Mouse (Mus musculus) embryonic facial prominence, embryonic 11.5 days (tissue): ENCODE data around the gene Wdr4. TPM values are rescaled to one million over a fixed set of nuclear protein-coding genes. Genes with fewer than 3 reads are reported as not detected.
"Not testable (repeated sequence)": the region's sequence is repeated elsewhere in the genome, so short reads cannot be mapped to it uniquely, and the experiment has no call there.

ENCODE experiments used
- ATAC-seq: fragments of 200-750 bp; cut with Nextera tagmentation; replicated peaks from 2 replicates; pipeline ENCODE4 v1.8.0; 2017; ENCODE audit warnings: low read depth; ENCODE audit not compliant: insufficient number of reproducible peaks, low FRiP score, low TSS enrichment
- DNase-seq: peaks from one replicate; pipeline ENCODE4 v3.0.0-alpha.2; 2015; ENCODE audit warnings: low spot score
- H3K27ac ChIP-seq: fragments of 300-500 bp; sonication (generic); replicated peaks from 2 replicates; pipeline ENCODE4 v1.5.1; 2014; ENCODE audit warnings: mild to moderate bottlenecking, low read depth, low read length, control low read depth
- H3K27me3 ChIP-seq: fragments of 300-500 bp; sonication (generic); 2 replicates; pipeline ENCODE4 v1.6.1; 2014; ENCODE audit warnings: mild to moderate bottlenecking, low read length, moderate library complexity, mixed read lengths; ENCODE audit not compliant: control insufficient read depth, insufficient read depth
- H3K36me3 ChIP-seq: fragments of 300-500 bp; sonication (generic); replicated peaks from 2 replicates; pipeline ENCODE4 v1.6.1; 2014; ENCODE audit warnings: low read depth, mild to moderate bottlenecking, low read length, moderate library complexity, mixed read lengths; ENCODE audit not compliant: control insufficient read depth, insufficient read depth
- H3K4me1 ChIP-seq: fragments of 300-500 bp; sonication (generic); 2 replicates; pipeline ENCODE4 v1.6.1; 2014; ENCODE audit warnings: low read length, mixed read lengths; ENCODE audit not compliant: control insufficient read depth, insufficient read depth
- H3K4me2 ChIP-seq: fragments of 300-500 bp; sonication (generic); 2 replicates; pipeline ENCODE4 v1.6.1; 2014; ENCODE audit warnings: low read depth, mild to moderate bottlenecking, control low read depth, low read length, moderate library complexity
- H3K4me3 ChIP-seq: fragments of 300-500 bp; sonication (generic); 2 replicates; pipeline ENCODE4 v1.5.1; 2014; ENCODE audit warnings: low read depth, low read length, control low read depth
- H3K9ac ChIP-seq: fragments of 300-500 bp; sonication (generic); replicated peaks from 2 replicates; pipeline ENCODE4 v1.6.1; 2014; ENCODE audit warnings: mild to moderate bottlenecking, control low read depth, low read length
- H3K9me3 ChIP-seq: fragments of 300-500 bp; sonication (generic); replicated peaks from 2 replicates; pipeline ENCODE4 v1.6.1; 2016; ENCODE audit warnings: mild to moderate bottlenecking, low read length, inconsistent platforms, mixed read lengths; ENCODE audit not compliant: control insufficient read depth
- WGBS: fragments of 180-500 bp; shearing (Covaris S2); extraction: QIAGEN DNeasy Blood & Tissue Kit; methylation state at CpG from one replicate; pipeline ENCODE4 v1.1.7; 2014; 5-methylcytosine and 5-hydroxymethylcytosine counted together
- polyA plus RNA-seq: library from polyadenylated mRNA; unstranded; fragments of >200 nt; fragmentation: Nextera tagmentation; extraction: Ambion mirVana; gene quantifications from 2 replicates; pipeline ENCODE4 v1.2.1, GENCODE M21; 2014

Gene Wdr4
- polyA plus RNA-seq, 1 experiment from 2014 or later = 34.6 TPM

- 87% methylated on average over 3 of the region's 4 CpGs for WGBS
- H3K4me1 ChIP-seq, H3K27ac ChIP-seq, H3K36me3 ChIP-seq, H3K4me3 ChIP-seq, H3K9me3 ChIP-seq, H3K9ac ChIP-seq, H3K27me3 ChIP-seq, H3K4me2 ChIP-seq, ATAC-seq, DNase-seq: not testable (repeated sequence)
Observed at GRCm38 (mm10) chr17:31532331-31532730, 12.6 kb upstream of the Wdr4 start.

DNA sequence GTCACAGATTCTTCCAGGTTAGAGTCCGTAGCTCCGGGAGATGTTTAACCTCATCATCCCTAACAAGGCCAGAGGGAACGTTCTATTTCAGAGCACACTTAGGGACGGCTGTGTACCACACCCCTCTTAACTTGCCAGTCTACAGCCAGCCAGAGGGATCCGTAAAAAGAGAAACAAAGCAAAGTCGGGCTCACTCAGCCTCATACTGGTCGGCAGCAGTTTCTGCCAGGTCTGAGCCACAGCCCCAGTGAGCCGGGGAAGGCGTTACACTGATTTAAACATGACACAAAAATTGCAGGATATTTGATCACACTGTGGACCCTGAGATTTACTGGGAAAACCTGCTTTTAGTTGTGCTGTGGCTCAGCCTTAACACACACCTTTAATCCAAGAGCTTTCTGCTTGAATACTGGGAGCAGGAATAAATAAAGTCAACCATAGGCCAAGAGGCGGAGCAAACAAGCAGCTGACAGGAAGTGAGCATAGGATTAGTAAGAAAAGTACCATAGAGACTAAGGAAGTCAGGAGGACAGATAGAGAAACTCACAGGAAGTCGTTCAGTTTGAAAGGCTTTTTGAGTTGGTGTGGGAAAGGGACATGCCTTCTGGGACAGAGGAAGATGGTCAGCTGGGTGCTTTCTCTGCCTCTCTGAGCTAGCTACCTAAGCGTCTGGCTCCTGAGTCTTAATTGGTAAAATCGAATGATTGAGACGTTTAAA lies 11.8 kb upstream of the Wdr4 start:
- no peak overlapping the region for H3K4me2 ChIP-seq
- no peaks in the 10 kb centered on the region for H3K9me3 ChIP-seq
- H3K4me3 ChIP-seq = no peak overlapping the region
- 88% methylated on average over 14 of the region's 14 CpGs for WGBS
- no peak for ATAC-seq
- H3K36me3 ChIP-seq = 0 out of 2 replicates have a peak, but pooled peaks cover 3% of the 10 kb centered on the region
- no peak overlapping the region for H3K9ac ChIP-seq
- H3K27me3 ChIP-seq = no peaks in the 10 kb centered on the region
- DNase-seq = no peak
- H3K27ac ChIP-seq = no peak overlapping the region
- H3K4me1 ChIP-seq = peaks cover 5% of the 10 kb centered on the region; the same call in 1 of the 2 replicates

DNA sequence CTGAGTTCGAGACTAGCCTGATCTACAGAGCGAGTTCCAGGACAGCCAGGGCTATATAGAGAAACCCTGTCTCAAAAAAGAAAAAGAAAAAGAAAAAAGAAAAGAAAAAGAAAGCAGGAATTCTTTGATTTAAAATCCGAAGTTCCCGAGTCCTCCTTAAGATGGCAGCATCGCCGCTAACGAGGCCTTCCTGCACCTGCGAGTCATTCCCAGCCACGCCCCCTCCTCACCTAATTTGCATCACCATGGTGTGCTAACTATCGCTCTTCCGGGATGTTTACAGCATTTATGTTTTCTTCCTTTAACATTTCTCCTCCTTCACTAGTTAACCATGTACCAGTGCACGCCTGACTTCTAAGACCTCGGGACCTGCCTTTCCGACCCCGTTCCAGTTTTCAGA lies 9.5 kb upstream of the Wdr4 start:
- 0 out of 2 replicates have a peak, but pooled peaks have one; percentile 56 for ATAC-seq
- Histone ChIP-seq H3K4me3 (no peak overlapping the region), H3K4me1 (no peaks in the 10 kb centered on the region), H3K36me3 (0 out of 2 replicates have a peak, but pooled peaks cover 3% of the 10 kb centered on the region), H3K27ac (no peak overlapping the region), H3K9me3 (no peaks in the 10 kb centered on the region), H3K4me2 (no peak overlapping the region), H3K9ac (no peak overlapping the region), H3K27me3 (no peaks in the 10 kb centered on the region)
- WGBS = 26% methylated on average over 15 of the region's 15 CpGs
- peak; percentile 56 for DNase-seq

GRCm38 (mm10) chr17:31525816-31526215 lies 6.0 kb upstream of the Wdr4 start:
- ATAC-seq (no peak), DNase-seq (no peak)
- Histone ChIP-seq H3K4me3 (no peak overlapping the region), H3K9me3 (no peaks in the 10 kb centered on the region), H3K36me3 (0 out of 2 replicates have a peak, but pooled peaks cover under 1% of the 10 kb centered on the region), H3K27ac (no peak overlapping the region), H3K9ac (no peak overlapping the region), H3K4me2 (no peak overlapping the region), H3K4me1 (0 out of 2 replicates have a peak, but pooled peaks cover 2% of the 10 kb centered on the region), H3K27me3 (no peaks in the 10 kb centered on the region)
- 100% methylated on average over 3 of the region's 3 CpGs for WGBS

DNA sequence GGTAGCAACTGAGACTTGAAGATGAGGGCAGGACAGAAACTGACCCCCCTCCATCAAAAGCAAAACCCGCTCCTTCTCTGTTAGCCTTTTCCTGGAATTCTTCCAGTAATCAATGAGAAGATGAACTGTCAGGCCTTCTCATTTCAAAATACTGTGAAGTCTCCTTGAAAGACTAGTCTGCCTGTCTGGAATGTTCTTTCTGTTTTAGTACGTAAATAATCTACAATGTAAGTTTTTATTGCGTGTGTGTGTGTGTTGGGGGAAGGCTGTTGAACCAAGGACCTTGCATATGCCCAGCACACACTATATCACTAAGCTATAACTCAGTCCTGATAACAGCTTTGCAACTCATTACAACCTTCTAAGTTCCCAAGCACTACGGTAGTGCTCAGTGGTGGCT lies 5.3 kb upstream of the Wdr4 start:
- 0 out of 2 replicates have a peak, but pooled peaks cover 3% of the 10 kb centered on the region for H3K4me1 ChIP-seq
- no peak overlapping the region for H3K9ac ChIP-seq
- H3K4me3 ChIP-seq = no peak overlapping the region
- H3K27ac ChIP-seq = no peak overlapping the region
- no peaks in the 10 kb centered on the region for H3K36me3 ChIP-seq
- DNase-seq (no peak), ATAC-seq (no peak)
- H3K9me3 ChIP-seq = no peaks in the 10 kb centered on the region
- no peaks in the 10 kb centered on the region for H3K27me3 ChIP-seq
- 90% methylated on average over 4 of the region's 4 CpGs for WGBS
- no peak overlapping the region for H3K4me2 ChIP-seq

DNA sequence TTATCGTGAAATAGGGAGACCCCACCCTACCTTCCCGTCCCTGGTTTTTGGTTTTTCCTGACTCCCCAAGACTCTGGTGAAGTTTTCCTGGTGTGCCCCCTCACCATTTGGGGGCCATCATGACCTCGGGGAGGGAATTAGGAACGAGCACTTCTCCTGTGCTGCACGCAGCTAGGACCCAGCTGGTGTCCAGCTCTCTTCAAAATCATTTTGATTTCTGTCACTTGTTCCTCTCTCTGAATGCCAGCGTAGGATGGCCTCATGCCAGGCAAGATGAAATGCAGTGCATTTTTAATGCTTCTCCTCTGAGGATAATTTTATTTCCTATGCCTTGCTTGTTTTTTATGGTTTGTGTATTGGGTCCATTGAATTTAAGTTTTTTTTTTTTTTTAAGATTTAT lies 2.2 kb upstream of the Wdr4 start:
- Histone ChIP-seq H3K4me2 (no peak overlapping the region), H3K4me3 (no peak overlapping the region), H3K9me3 (no peaks in the 10 kb centered on the region), H3K36me3 (no peaks in the 10 kb centered on the region), H3K27ac (no peak overlapping the region), H3K9ac (no peak overlapping the region), H3K4me1 (0 out of 2 replicates have a peak, but pooled peaks cover 3% of the 10 kb centered on the region), H3K27me3 (no peaks in the 10 kb centered on the region)
- no peak for ATAC-seq
- no peak for DNase-seq
- WGBS = 92% methylated on average over 6 of the region's 6 CpGs

DNA sequence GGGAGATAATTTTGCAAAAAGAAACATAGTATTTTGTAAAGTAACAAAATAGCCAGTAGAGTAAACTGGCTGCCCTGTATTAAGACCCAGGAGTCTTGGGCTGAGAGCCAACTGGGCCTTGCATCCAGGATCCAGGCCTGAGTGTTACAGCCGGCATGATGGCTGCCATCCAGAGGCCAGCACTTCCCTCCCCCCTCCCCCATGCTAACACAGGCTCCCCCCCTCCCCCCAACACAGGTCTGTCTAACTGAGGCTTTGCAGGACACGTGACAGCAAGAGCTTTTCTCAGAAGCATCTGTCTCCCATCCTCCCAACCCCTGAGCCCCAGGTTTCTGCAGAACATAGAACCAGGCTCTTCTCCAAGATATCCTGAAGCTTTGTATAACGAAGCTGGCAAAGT lies 1.1 kb upstream of the Wdr4 start:
- Histone ChIP-seq H3K36me3 (no peaks in the 10 kb centered on the region), H3K4me2 (peak overlapping the region; percentile 66), H3K27ac (no peak overlapping the region), H3K4me3 (peak overlapping the region; percentile 57), H3K4me1 (0 out of 2 replicates have a peak, but pooled peaks cover 3% of the 10 kb centered on the region), H3K9ac (no peak overlapping the region; the same call in 1 of the 2 replicates), H3K27me3 (no peaks in the 10 kb centered on the region), H3K9me3 (no peaks in the 10 kb centered on the region)
- peak; percentile 32 for DNase-seq
- no peak for ATAC-seq
- 20% methylated on average over 3 of the region's 3 CpGs for WGBS

- H3K27ac ChIP-seq = no peak overlapping the region
- H3K4me3 ChIP-seq = peak overlapping the region; percentile 57
- H3K4me2 ChIP-seq = peak overlapping the region; percentile 66
- no peak for DNase-seq
- 0 out of 2 replicates have a peak, but pooled peaks cover 3% of the 10 kb centered on the region for H3K4me1 ChIP-seq
- under 1% methylated on average over 7 of the region's 7 CpGs for WGBS
- H3K27me3 ChIP-seq = no peaks in the 10 kb centered on the region
- ATAC-seq = no peak
- no peak overlapping the region for H3K9ac ChIP-seq
- no peaks in the 10 kb centered on the region for H3K36me3 ChIP-seq
- no peaks in the 10 kb centered on the region for H3K9me3 ChIP-seq
Observed at GRCm38 (mm10) chr17:31519344-31519945, 335 bp downstream of the Wdr4 start.
